Mouse (Mus musculus) monocyte, adult 2 months (primary cell): ENCODE data around the gene Tango2.
"Not testable (repeated sequence)": the region's sequence is repeated elsewhere in the genome, so short reads cannot be mapped to it uniquely, and the experiment has no call there.

Experiments used
- DNase-seq, 2 experiments: peaks; one replicate each; pipeline ENCODE4 v3.0.0; 2022; ENCODE audit warnings: low spot score in 2 of 2, low read depth in 1 of 2

Tango2 gene

DNA sequence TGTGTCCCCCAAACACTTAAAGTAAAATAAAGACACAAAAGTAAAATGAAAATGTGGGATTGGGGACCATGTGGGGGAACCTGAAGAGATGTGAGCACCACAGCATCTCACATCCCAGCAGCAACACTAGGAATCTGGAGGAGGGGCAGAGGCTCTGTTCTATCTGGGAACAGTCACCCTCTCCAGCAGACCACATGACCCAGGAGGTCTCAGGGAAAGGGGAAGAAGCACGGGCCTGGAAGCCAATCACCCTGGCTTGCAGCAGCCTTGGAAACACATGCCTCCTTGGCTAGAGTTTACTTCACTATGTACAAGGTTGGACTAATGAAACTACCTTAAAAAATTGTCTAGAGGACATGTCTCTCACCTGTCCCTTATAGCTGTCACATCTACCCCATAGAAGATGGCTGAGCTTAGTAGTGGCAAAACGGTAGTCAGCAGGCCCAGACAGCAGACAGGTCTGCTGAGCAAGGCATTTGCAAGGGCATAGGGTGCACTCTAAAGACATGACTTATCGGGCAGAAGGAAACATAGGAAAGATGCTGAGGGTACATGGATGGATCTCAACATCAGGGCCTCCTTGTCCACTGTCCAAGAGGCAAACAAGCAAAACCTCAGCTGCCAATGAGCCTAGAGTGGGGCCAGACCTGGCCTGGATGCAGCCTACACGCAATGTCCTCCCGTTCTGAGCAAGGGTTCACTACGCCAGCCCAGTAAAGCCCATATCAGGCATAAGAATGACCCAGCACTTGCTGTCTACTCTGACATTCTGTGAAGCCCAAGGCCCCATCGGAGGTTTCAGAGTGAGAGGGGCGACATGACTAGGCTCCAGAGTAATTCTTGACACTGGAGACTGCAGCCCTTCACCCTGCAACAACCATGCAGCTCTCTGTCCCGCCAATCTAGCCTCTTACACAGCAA lies 5.0 kb downstream of the Tango2 start:
- DNase-seq = no peak

- DNase-seq = no peak
These were observed 5.8 kb downstream of the Tango2 start for GRCm38 (mm10) chr16:18342076-18342475.

GRCm38 (mm10) chr16:18341605-18342004 lies 6.3 kb downstream of the Tango2 start:
- no peak for DNase-seq

GRCm38 (mm10) chr16:18339866-18340265 lies 8.0 kb downstream of the Tango2 start:
- no peak for DNase-seq

- DNase-seq = no peak
These were observed 10.6 kb downstream of the Tango2 start for GRCm38 (mm10) chr16:18337261-18337660.

GRCm38 (mm10) chr16:18335981-18336380 lies 11.9 kb downstream of the Tango2 start:
- no peak for DNase-seq

- DNase-seq = no peak
These were observed 13.9 kb downstream of the Tango2 start for GRCm38 (mm10) chr16:18333976-18334375.

DNA sequence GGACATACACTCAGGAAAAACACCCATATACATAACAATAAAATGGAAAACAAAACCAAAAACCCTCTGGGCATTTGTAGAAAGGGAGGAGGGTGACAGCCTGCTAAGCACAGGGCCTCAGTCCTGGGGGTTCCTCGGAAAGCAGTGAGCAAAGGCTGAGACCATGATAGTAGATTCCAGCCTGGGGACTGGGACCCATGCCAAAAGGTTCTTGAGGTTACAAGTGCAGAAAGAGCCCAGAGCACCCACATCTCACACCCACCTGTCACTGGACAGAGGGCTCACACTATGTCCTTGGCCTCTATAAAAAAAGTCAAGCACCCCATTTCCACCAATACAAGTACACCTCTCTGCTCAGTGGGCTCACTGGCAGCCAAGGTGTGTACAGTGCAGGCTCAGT lies 19.4 kb downstream of the Tango2 start:
- DNase-seq = no peak

- DNase-seq = no peak
These were observed 20.0 kb downstream of the Tango2 start for GRCm38 (mm10) chr16:18327936-18328335.

GRCm38 (mm10) chr16:18325741-18326140 lies 22.2 kb downstream of the Tango2 start:
- DNase-seq = no peak

GRCm38 (mm10) chr16:18324031-18324430 lies 23.9 kb downstream of the Tango2 start:
- DNase-seq = no peak

GRCm38 (mm10) chr16:18323460-18323859 lies 24.4 kb downstream of the Tango2 start:
- DNase-seq = no peak

- no peak for DNase-seq
These were observed 26.5 kb downstream of the Tango2 start for GRCm38 (mm10) chr16:18321443-18321842.

GRCm38 (mm10) chr16:18318992-18319391 lies 28.9 kb downstream of the Tango2 start:
- no peak for DNase-seq

GRCm38 (mm10) chr16:18308159-18308558 lies 39.7 kb downstream of the Tango2 start:
- no peak for DNase-seq

DNA sequence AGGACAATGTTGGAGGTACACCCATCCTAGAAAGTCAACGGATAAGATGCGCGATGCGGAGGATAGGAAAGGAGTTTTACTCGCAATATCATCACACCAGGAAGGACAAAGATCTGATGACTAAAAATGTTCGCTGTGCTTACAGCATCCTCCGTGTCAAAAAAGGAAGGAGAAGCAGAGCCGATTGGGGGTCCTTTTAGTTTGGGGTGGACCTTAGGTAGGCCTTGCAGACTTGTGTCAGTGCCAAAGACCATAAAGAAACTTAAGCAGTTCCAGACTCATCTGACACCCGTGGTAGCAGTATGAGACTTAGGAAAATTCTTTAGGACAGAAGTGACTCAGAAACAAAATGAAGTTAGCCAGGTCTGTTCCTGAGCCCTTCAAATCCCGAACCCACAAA lies 58.3 kb downstream of the Tango2 start:
- DNase-seq = not testable (repeated sequence)

DNA sequence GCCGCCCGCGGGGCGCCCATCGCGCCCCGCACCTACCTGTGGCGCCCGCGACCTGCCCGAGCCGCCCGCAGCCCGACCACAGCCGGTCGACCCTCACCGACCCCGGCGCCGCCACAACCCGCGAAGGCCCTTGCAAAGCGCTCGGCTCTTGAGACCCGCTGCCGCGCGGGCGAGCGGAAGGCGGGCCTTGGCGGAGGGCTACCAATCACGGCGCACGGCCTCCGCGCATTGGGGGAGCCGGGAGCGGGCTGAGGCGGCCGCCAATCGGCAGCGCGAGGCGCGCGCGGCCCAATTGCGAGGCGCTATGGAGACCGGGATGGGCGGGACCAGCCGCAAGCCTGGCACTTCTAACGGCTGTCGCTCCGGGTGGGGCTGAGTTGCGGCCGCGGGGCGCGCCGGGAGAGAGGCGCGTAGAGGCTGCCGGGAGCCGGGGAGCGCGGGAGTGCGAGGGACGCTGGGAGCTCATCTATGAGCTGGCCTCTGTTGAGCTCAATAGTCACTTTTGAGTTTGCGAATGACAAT lies 58.8 kb downstream of the Tango2 start, which contains the start of gene Dgcr8:
Gene Dgcr8, minus strand, starts transcription at position 180 of the 522 bp plus-strand sequence.
- DNase-seq = peak; percentile 93 to 96

- DNase-seq = no peak
These were observed 59.3 kb downstream of the Tango2 start for GRCm38 (mm10) chr16:18288581-18289061.

- DNase-seq = no peak
These were observed 59.7 kb downstream of the Tango2 start for GRCm38 (mm10) chr16:18288166-18288565.

DNA sequence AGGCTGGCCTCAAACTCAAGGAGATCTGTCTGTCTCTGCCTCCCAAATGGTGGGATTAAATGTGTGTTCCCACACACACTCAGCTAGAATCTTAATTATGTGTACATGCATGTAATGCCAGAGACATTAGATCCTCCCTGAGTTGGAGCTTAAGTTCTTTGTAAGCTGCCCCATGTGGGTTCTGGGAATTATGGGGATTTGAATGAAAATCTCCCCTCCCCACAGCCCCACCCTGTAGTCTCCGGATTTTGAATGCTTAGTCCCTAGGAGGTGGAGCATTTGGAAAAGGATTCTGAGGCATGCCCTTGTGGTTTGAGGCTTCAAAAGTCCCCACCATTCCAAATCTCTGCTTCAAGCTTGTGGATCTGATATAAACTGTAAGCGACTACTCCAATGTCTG lies 72.7 kb downstream of the Tango2 start:
- DNase-seq = no peak

- DNase-seq = no peak
These were observed 79.7 kb downstream of the Tango2 start for GRCm38 (mm10) chr16:18268182-18268581.

GRCm38 (mm10) chr16:18265024-18265423 lies 82.9 kb downstream of the Tango2 start:
- DNase-seq = no peak
